Mouse (Mus musculus) cortical plate, adult 2 months (tissue): ENCODE measurements around the gene 6030468B19Rik. TPM values are rescaled to one million over a fixed set of nuclear protein-coding genes. Genes with fewer than 3 reads are reported as not detected.
"Not testable (repeated sequence)": the region's sequence is repeated elsewhere in the genome, so short reads cannot be mapped to it uniquely, and the experiment has no call there.

Experiments used
- H3K27ac ChIP-seq: fragments of 200-500 bp; 2 replicates; pipeline ENCODE4 v1.5.1; 2012; ENCODE audit warnings: low read length, control low read depth, inconsistent platforms; ENCODE audit not compliant: insufficient read depth
- H3K4me1 ChIP-seq: fragments of 200-500 bp; 2 replicates; pipeline ENCODE4 v1.6.1; 2011; ENCODE audit warnings: low read length; ENCODE audit not compliant: control insufficient read depth, insufficient read depth
- H3K4me3 ChIP-seq: fragments of 200-500 bp; 2 replicates; pipeline ENCODE4 v1.5.1; 2011; ENCODE audit warnings: mild to moderate bottlenecking, low read length, control low read depth; ENCODE audit not compliant: insufficient read depth
- CTCF ChIP-seq: fragments of 200-500 bp; IDR thresholded peaks from 2 replicates; pipeline ENCODE4 v1.5.1; 2011; ENCODE audit warnings: mild to moderate bottlenecking, control low read depth, low read length; ENCODE audit not compliant: insufficient read depth; ENCODE audit errors: extremely low read depth
- POLR2A ChIP-seq: fragments of 200-500 bp; IDR thresholded peaks from 2 replicates; pipeline ENCODE4 v1.6.1; 2011; ENCODE audit warnings: mild to moderate bottlenecking, low read length, control low read depth; ENCODE audit not compliant: insufficient read depth; ENCODE audit errors: extremely low read depth
- polyA plus RNA-seq: library from polyadenylated mRNA; depleted of rRNA; stranded (reverse); fragments of >200 nt; gene quantifications from 2 replicates; pipeline ENCODE4 v1.2.3, GENCODE M21; 2012

6030468B19Rik gene
- polyA plus RNA-seq, 1 experiment, result 0.50 TPM

DNA sequence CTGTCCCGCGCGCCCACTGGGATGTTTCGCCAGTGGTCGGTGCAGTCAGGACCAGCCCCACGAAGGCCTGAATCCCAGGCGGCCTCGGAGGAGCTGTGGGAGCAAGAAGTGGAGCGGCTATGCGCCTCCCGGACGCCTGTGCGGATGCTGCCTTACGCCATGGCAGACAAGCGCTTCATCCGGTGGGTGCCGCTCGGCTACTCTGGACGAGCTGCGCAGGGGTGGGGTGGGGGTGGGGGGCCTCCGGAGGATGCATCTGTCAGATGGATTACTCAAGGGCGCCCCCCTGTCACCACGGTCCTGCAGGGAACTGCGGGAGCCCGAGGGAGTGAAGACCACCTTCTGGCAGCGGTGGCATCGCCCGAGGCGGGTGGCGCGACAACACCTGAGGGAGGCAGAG lies 14.4 kb upstream of the 6030468B19Rik start:
- TF ChIP-seq CTCF (0 out of 2 replicates have a peak, but pooled peaks have one; percentile 13), POLR2A (no peak)
- Histone ChIP-seq H3K4me3 (0 out of 2 replicates have a peak overlapping the region, but pooled peaks have one; percentile 2), H3K4me1 (no peaks in the 10 kb centered on the region), H3K27ac (no peak overlapping the region)

DNA sequence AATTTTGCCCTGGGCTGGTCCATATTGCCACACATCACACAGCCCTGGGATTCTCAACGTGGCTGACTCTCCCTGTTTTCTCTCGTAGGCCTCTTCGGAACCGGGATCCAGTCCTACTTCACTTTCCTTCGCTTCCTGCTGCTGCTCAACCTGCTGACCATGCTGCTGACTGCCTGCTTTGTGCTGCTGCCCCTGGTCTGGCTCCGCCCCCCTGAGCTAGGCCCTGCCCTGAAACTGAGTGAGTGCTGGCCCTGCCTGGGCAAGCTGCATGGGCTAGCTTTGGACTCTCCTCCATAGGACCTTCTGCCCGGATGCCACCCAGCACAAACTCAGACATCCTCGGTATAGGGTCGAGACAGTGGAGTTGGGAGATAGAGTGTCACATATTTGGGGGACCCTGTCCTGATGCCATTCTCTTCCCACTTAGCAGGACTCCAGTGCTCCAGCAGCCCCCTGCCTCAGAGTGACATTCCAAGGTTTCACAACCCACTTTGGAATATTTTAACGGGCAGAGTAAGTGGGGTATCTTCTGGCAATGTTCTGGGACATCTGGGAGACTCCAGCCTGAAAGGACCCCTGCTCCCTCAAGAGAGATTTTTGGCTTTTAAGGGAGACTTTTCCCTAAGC lies 13.7 kb upstream of the 6030468B19Rik start:
- H3K4me3 ChIP-seq, result no peak overlapping the region
- no peaks in the 10 kb centered on the region for H3K4me1 ChIP-seq
- no peak overlapping the region for H3K27ac ChIP-seq
- TF ChIP-seq POLR2A, result no peak
- no peak for TF ChIP-seq CTCF

DNA sequence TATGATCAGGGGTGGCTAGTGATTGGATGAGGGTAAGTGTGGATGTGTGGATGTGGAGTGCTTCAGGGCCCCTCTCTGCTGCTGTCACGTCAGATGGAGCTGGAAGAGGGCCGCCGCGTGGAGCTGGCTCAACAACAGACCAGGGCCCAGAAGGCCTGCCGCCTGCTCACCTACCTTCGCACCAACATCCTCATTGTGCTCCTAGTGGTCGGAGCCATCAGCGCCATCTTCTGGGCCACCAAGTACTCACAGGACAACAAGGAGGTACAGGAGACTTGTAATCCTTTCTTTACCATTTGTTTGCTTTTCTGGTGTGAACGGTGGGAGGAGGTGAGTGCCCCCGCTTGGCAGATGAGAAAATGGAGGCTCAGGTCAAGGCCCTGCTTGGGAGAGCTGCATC lies 11.2 kb upstream of the 6030468B19Rik start:
- peak; percentile 76 for TF ChIP-seq CTCF
- no peak for TF ChIP-seq POLR2A
- H3K4me3 ChIP-seq, result no peak overlapping the region
- no peaks in the 10 kb centered on the region for H3K4me1 ChIP-seq
- H3K27ac ChIP-seq, result no peak overlapping the region

DNA sequence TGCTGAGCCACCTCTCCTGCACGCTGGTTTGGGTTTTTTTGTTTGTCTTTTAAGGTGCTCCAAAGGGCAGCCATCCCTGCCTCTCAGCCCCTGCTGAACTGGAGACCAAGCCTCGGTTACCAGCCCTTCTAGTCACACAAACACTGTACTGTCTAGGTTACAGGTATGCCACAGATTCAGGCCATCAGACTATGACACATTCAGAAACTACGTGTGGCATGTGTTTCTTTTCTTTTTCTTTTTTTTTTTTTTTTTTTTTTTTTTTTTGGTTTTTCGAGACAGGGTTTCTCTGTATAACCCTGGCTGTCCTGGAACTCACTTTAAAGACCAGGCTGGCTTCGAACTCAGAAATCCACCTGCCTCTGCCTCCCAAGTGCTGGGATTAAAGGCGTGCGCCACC lies 9.0 kb upstream of the 6030468B19Rik start:
- H3K4me1 ChIP-seq, H3K4me3 ChIP-seq, H3K27ac ChIP-seq: not testable (repeated sequence)

DNA sequence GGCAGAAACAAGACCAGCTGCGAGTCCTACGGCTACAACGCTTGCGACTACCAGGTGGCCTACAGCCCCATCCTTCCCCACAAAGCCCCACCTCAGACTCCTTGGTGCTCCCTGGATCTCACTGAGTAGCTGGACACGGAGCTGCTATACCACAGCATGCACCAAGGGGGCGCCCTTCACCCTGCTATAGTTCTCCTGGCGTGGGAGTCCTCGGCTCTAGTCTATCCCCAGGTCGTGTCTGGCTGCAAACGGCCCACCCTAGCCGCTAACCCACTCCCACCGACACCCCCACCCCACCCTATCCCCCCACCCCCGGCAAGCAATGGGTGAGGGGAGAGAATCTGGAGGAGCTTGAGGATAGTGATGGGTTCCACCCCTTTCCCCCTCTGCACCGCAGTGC lies 7.2 kb upstream of the 6030468B19Rik start:
- Histone ChIP-seq H3K27ac (no peak overlapping the region), H3K4me1 (no peaks in the 10 kb centered on the region), H3K4me3 (no peak overlapping the region)
- TF ChIP-seq CTCF, result peak; percentile 74
- TF ChIP-seq POLR2A, result no peak

DNA sequence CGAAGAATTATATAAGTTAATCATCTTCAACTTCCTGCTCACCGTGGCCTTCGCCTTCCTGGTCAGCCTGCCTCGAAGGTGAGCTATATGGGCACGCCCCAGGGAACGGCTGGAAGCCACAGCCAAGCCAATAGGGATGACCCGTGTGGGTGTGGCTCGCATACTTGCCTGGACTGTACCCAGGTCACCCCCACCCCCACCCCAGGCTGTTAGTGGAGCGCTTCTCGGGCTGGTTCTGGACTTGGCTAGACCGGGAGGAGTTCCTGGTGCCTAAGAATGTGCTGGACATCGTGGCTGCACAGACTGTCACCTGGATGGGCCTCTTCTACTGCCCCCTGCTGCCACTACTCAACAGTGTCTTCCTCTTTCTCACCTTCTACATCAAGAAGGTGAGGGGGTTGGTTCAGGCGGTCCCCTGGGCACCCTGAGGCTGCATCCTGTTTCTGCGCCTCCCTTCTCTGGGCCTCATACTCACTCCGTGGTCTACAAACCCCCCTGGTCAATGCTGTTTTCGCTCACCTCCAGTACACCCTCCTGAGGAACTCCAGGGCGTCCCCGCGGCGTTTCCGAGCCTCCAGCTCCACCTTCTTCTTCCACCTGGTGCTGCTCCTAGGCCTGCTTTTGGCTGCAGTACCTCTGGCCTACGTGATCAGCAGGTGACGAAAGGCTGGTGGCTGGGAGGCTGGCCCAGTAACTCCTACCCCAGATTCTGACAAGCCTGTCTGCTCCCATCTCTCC lies 6.6 kb upstream of the 6030468B19Rik start:
- H3K27ac ChIP-seq, result no peak overlapping the region
- TF ChIP-seq CTCF, result no peak
- TF ChIP-seq POLR2A, result no peak
- no peak overlapping the region for H3K4me3 ChIP-seq
- H3K4me1 ChIP-seq, result no peaks in the 10 kb centered on the region

DNA sequence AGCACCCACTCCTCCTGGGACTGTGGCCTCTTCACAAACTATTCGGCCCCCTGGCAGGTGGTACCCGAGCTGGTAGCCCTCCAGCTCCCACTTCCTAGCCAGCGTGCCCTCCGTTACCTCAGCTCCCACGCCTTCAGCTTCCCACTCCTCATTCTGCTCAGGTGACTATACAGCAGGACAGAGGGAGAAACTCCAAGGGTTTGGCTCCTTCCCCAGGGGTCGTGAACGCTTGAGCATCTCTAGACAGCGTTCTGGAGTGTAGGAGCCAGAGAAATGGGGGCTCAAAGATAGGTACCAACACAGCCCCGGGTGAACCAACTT lies 6.1 kb upstream of the 6030468B19Rik start:
- no peak overlapping the region for H3K27ac ChIP-seq
- TF ChIP-seq CTCF (no peak), POLR2A (no peak)
- no peak overlapping the region for H3K4me3 ChIP-seq
- H3K4me1 ChIP-seq, result no peaks in the 10 kb centered on the region

DNA sequence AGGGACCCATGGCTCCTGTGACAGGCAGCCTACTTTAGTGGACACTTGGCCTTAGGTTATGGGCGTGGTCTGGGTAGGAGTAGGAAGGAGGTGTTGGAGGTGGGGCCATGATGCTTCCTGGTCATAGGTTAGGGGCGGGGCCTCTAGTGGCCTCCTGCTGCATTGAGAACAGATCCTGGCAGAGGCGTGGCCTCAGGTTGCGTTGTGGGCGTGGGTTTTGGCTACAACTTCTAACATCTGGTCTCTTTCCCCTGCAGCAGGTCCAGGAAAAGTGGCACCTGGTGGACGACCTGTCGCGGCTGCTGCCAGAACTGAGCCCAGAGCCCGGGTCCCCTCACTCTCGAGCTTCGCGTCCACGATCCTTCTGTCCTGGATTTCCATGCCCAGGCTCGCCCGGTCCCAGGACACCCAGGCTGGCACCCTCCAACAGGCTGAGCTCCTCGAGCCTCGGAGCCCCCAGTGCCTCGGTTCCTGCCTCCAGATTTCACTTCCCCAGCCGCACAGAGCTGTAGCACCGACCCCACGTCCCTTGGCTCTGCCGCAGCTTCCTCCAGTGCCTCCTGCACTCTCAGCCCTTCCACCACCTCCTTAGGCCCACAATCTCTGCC lies 5.1 kb upstream of the 6030468B19Rik start:
- H3K4me3 ChIP-seq, result no peak overlapping the region
- no peak overlapping the region for H3K27ac ChIP-seq
- TF ChIP-seq POLR2A, result no peak
- no peak for TF ChIP-seq CTCF
- H3K4me1 ChIP-seq, result no peaks in the 10 kb centered on the region

DNA sequence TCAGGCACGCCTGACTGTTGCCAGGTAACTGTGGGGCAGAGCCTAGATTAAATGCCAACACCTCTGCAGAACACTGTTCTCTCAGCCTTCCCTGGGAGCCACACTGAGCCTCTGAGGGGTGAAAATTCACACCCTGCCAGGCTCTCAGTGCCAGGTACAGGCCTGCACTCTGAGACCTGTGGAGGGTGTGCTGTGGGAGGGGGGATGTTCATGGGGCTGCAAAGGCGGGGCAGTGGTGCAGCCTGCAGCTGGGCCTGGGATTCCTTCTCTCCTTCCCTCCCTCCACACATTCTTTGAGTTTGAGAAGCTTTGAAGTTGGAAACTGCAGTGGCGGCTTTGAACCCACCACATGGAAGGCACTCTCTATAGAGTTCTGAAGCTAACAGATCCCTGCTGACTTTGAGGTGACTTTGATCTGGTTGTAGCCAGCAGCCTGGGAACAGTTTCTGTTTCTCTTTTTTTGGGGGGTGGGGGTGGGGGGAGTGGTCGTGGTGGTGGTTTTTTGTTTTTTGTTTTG lies 3.4 kb upstream of the 6030468B19Rik start:
- no peak overlapping the region for H3K4me3 ChIP-seq
- no peaks in the 10 kb centered on the region for H3K4me1 ChIP-seq
- no peak for TF ChIP-seq POLR2A
- H3K27ac ChIP-seq, result no peak overlapping the region

DNA sequence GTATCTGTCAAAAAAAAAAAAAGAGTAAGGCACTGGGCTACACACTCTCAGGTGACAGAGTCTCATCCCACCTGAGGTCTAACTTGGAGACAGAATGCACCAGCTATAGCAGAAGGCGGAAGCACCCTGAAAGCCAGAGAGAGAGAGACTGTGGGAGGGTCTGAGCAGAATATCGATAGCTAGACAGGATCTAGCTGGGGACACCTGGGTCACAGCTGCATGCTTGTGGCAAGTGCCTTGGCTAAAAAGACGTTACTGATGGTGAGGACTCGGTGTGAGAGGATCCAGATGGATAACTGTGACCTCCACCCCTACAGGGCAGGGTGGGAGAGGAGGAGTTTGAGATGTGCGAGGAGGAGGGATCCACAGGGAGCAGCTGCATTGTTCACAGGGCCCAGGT lies 506 bp upstream of the 6030468B19Rik start:
- TF ChIP-seq CTCF (no peak), POLR2A (no peak)

More for the DNA sequence above, 506 bp upstream of the 6030468B19Rik start:
- no peaks in the 10 kb centered on the region for H3K4me1 ChIP-seq
- no peak overlapping the region for H3K27ac ChIP-seq
- no peak overlapping the region for H3K4me3 ChIP-seq
